Mouse (Mus musculus) heart, embryonic 10.5 days (tissue): ENCODE measurements around the gene Map4k4. TPM values are rescaled to one million over a fixed set of nuclear protein-coding genes. Genes with fewer than 3 reads are reported as not detected.

ENCODE experiments used
- DNase-seq: peaks from one replicate; pipeline ENCODE4 v3.0.0-alpha.2; 2017; ENCODE audit warnings: low spot score
- H3K27ac ChIP-seq: fragments of 300-500 bp; sonication (generic); 2 replicates; pipeline ENCODE4 v1.5.1; 2016; ENCODE audit warnings: mild to moderate bottlenecking
- H3K27me3 ChIP-seq: fragments of 300-500 bp; sonication (generic); 2 replicates; pipeline ENCODE4 v1.6.1; 2016; ENCODE audit warnings: mild to moderate bottlenecking; ENCODE audit not compliant: poor library complexity, insufficient read depth, severe bottlenecking
- H3K36me3 ChIP-seq: fragments of 300-500 bp; sonication (generic); 2 replicates; pipeline ENCODE4 v1.6.1; 2016; ENCODE audit warnings: mild to moderate bottlenecking, moderate library complexity
- H3K4me1 ChIP-seq: fragments of 300-500 bp; sonication (generic); 2 replicates; pipeline ENCODE4 v1.6.1; 2016; ENCODE audit warnings: mild to moderate bottlenecking
- H3K4me3 ChIP-seq: fragments of 300-500 bp; sonication (generic); 2 replicates; pipeline ENCODE4 v1.5.1; 2016; ENCODE audit warnings: mild to moderate bottlenecking, moderate library complexity
- H3K9me3 ChIP-seq: fragments of 300-500 bp; sonication (generic); 2 replicates; pipeline ENCODE4 v1.6.1; 2016; ENCODE audit warnings: mild to moderate bottlenecking, moderate library complexity
- WGBS: fragments of 180-500 bp; shearing (Covaris S2); methylation state at CpG from one replicate; pipeline ENCODE4 v1.1.7; 2016; 5-methylcytosine and 5-hydroxymethylcytosine counted together
- polyA plus RNA-seq: library from polyadenylated mRNA; unstranded; fragments of >200 nt; fragmentation: Nextera tagmentation; extraction: Ambion mirVana; gene quantifications from 2 replicates; pipeline ENCODE4 v1.2.1, GENCODE M21; 2016

Map4k4 gene
- polyA plus RNA-seq, 1 experiment from 2014 or later: 24.7 TPM

GRCm38 (mm10) chr1:39884803-39885515 is 15.8 kb upstream of the Map4k4 start:
- Histone ChIP-seq H3K27ac (no peak overlapping the region), H3K27me3 (no peaks in the 10 kb centered on the region), H3K4me1 (peaks cover 5% of the 10 kb centered on the region; the same call in 1 of the 2 replicates), H3K4me3 (no peak overlapping the region), H3K36me3 (no peaks in the 10 kb centered on the region), H3K9me3 (no peaks in the 10 kb centered on the region)
- DNase-seq: no peak
- 59% methylated on average over 16 of the region's 16 CpGs for WGBS

- no peaks in the 10 kb centered on the region for H3K27me3 ChIP-seq
- H3K4me1 ChIP-seq: peaks cover 5% of the 10 kb centered on the region; the same call in 1 of the 2 replicates
- H3K27ac ChIP-seq: no peak overlapping the region
- no peak overlapping the region for H3K4me3 ChIP-seq
- H3K36me3 ChIP-seq: no peaks in the 10 kb centered on the region
- WGBS: 15% methylated on average over 1 of the region's 1 CpGs
- no peaks in the 10 kb centered on the region for H3K9me3 ChIP-seq
- DNase-seq: no peak
Measured at GRCm38 (mm10) chr1:39887997-39888396, 12.7 kb upstream of the Map4k4 start.

- Histone ChIP-seq H3K36me3 (no peaks in the 10 kb centered on the region), H3K9me3 (no peaks in the 10 kb centered on the region), H3K27ac (no peak overlapping the region), H3K4me3 (no peak overlapping the region), H3K4me1 (peaks cover 5% of the 10 kb centered on the region; the same call in 1 of the 2 replicates), H3K27me3 (no peaks in the 10 kb centered on the region)
- no peak for DNase-seq
- 91% methylated on average over 8 of the region's 8 CpGs for WGBS
Measured at GRCm38 (mm10) chr1:39889429-39889828, 11.3 kb upstream of the Map4k4 start.

GRCm38 (mm10) chr1:39889973-39890372 is 10.7 kb upstream of the Map4k4 start:
- H3K4me1 ChIP-seq: peaks cover 1% of the 10 kb centered on the region; the same call in 1 of the 2 replicates
- no peak overlapping the region for H3K27ac ChIP-seq
- DNase-seq: no peak
- no peak overlapping the region for H3K4me3 ChIP-seq
- no peaks in the 10 kb centered on the region for H3K36me3 ChIP-seq
- WGBS: 74% methylated on average over 6 of the region's 6 CpGs
- no peaks in the 10 kb centered on the region for H3K27me3 ChIP-seq
- H3K9me3 ChIP-seq: no peaks in the 10 kb centered on the region

GRCm38 (mm10) chr1:39893153-39893880 is 7.4 kb upstream of the Map4k4 start:
- Histone ChIP-seq H3K4me3 (no peak overlapping the region), H3K9me3 (no peaks in the 10 kb centered on the region), H3K4me1 (peaks cover 16% of the 10 kb centered on the region), H3K36me3 (no peaks in the 10 kb centered on the region), H3K27me3 (no peaks in the 10 kb centered on the region), H3K27ac (no peak overlapping the region)
- no peak for DNase-seq
- 88% methylated on average over 11 of the region's 11 CpGs for WGBS

GRCm38 (mm10) chr1:39895097-39895496 is 5.6 kb upstream of the Map4k4 start:
- no peaks in the 10 kb centered on the region for H3K9me3 ChIP-seq
- H3K4me1 ChIP-seq: peaks cover 30% of the 10 kb centered on the region
- H3K4me3 ChIP-seq: no peak overlapping the region
- 0 out of 2 replicates have a peak overlapping the region, but pooled peaks have one; percentile 6 for H3K27ac ChIP-seq
- WGBS: 29% methylated on average over 2 of the region's 2 CpGs
- no peaks in the 10 kb centered on the region for H3K27me3 ChIP-seq
- no peaks in the 10 kb centered on the region for H3K36me3 ChIP-seq
- no peak for DNase-seq

GRCm38 (mm10) chr1:39895506-39895905 is 5.2 kb upstream of the Map4k4 start:
- no peaks in the 10 kb centered on the region for H3K27me3 ChIP-seq
- H3K9me3 ChIP-seq: no peaks in the 10 kb centered on the region
- no peak overlapping the region for H3K4me3 ChIP-seq
- no peaks in the 10 kb centered on the region for H3K36me3 ChIP-seq
- no peak for DNase-seq
- 15% methylated on average over 2 of the region's 2 CpGs for WGBS
- H3K4me1 ChIP-seq: peaks cover 34% of the 10 kb centered on the region
- 0 out of 2 replicates have a peak overlapping the region, but pooled peaks have one; percentile 6 for H3K27ac ChIP-seq

GRCm38 (mm10) chr1:39896581-39896980 is 4.1 kb upstream of the Map4k4 start:
- Histone ChIP-seq H3K27ac (no peak overlapping the region), H3K9me3 (no peaks in the 10 kb centered on the region), H3K36me3 (no peaks in the 10 kb centered on the region), H3K4me3 (no peak overlapping the region), H3K4me1 (peaks cover 34% of the 10 kb centered on the region), H3K27me3 (no peaks in the 10 kb centered on the region)
- DNase-seq: no peak
- WGBS: 44% methylated on average over 2 of the region's 2 CpGs

- H3K27me3 ChIP-seq: no peaks in the 10 kb centered on the region
- no peak overlapping the region for H3K27ac ChIP-seq
- H3K4me1 ChIP-seq: peaks cover 45% of the 10 kb centered on the region
- DNase-seq: no peak
- WGBS: 47% methylated on average over 4 of the region's 4 CpGs
- H3K36me3 ChIP-seq: no peaks in the 10 kb centered on the region
- H3K4me3 ChIP-seq: no peak overlapping the region
- no peaks in the 10 kb centered on the region for H3K9me3 ChIP-seq
Measured at GRCm38 (mm10) chr1:39898686-39899085, 2.0 kb upstream of the Map4k4 start.

- Histone ChIP-seq H3K27ac (peak overlapping the region; percentile 99), H3K36me3 (peaks cover 11% of the 10 kb centered on the region; the same call in 1 of the 2 replicates), H3K9me3 (no peaks in the 10 kb centered on the region), H3K27me3 (no peaks in the 10 kb centered on the region), H3K4me3 (peak overlapping the region; percentile 91), H3K4me1 (peaks cover 60% of the 10 kb centered on the region)
- under 1% methylated on average over 75 of the region's 75 CpGs for WGBS
- DNase-seq: no peak
Measured at GRCm38 (mm10) chr1:39901063-39901811, 524 bp downstream of the Map4k4 start.

GRCm38 (mm10) chr1:39901851-39902703 is 1.4 kb downstream of the Map4k4 start:
- H3K4me1 ChIP-seq: peaks cover 61% of the 10 kb centered on the region
- WGBS: under 1% methylated on average over 26 of the region's 26 CpGs
- no peak for DNase-seq

GRCm38 (mm10) chr1:39902704-39903151 is 2.0 kb downstream of the Map4k4 start:
- WGBS: 12% methylated on average over 3 of the region's 3 CpGs
- H3K27me3 ChIP-seq: no peaks in the 10 kb centered on the region
- peak overlapping the region; percentile 91 for H3K4me3 ChIP-seq
- H3K27ac ChIP-seq: peak overlapping the region; percentile 39; the same call in 1 of the 2 replicates
- DNase-seq: no peak
- peaks cover 11% of the 10 kb centered on the region; the same call in 1 of the 2 replicates for H3K36me3 ChIP-seq
- no peaks in the 10 kb centered on the region for H3K9me3 ChIP-seq
- H3K4me1 ChIP-seq: peaks cover 67% of the 10 kb centered on the region

More at GRCm38 (mm10) chr1:39901851-39902703, 1.4 kb downstream of the Map4k4 start:
- Histone ChIP-seq H3K36me3 (peaks cover 11% of the 10 kb centered on the region; the same call in 1 of the 2 replicates), H3K4me3 (peak overlapping the region; percentile 91), H3K27ac (peak overlapping the region; percentile 99), H3K9me3 (no peaks in the 10 kb centered on the region), H3K27me3 (no peaks in the 10 kb centered on the region)
